Mouse (Mus musculus) MEL (cell line): ENCODE data around the gene Tank. TPM values are rescaled to one million over a fixed set of nuclear protein-coding genes. Genes with fewer than 3 reads are reported as not detected.

Experiments used
- DNase-seq: peaks from one replicate; pipeline ENCODE4 v3.0.0; 2011; ENCODE audit warnings: low read depth, low spot score
- H3K27ac ChIP-seq: 2 replicates; pipeline ENCODE4 v1.5.1; 2012; ENCODE audit warnings: low read depth, mild to moderate bottlenecking, control low read depth, low read length, moderate library complexity; ENCODE audit not compliant: control insufficient read depth
- H3K27me3 ChIP-seq, 2 experiments: fragments of 150-350 bp in 1 of 2; sonication (generic) in 1 of 2; 2 replicates each; pipeline ENCODE4 v1.6.1; 2012; ENCODE audit warnings: low read length in 2 of 2, mild to moderate bottlenecking in 2 of 2, improper control_type of control experiment in 1 of 2, moderate library complexity in 1 of 2; ENCODE audit not compliant: insufficient read depth in 2 of 2, control insufficient read depth in 1 of 2
- H3K36me3 ChIP-seq, 2 experiments: 2 replicates each; pipeline ENCODE4 v1.6.1; 2012 to 2014; ENCODE audit warnings: low read length in 2 of 2, improper control_type of control experiment in 1 of 2, inconsistent platforms in 1 of 2, mild to moderate bottlenecking in 1 of 2; ENCODE audit not compliant: insufficient read depth in 2 of 2, control insufficient read depth in 1 of 2
- H3K4me1 ChIP-seq, 2 experiments: fragments of 150-350 bp in 1 of 2; sonication (generic) in 1 of 2; 2 replicates each; pipeline ENCODE4 v1.6.1; 2012; ENCODE audit warnings: low read length in 2 of 2, improper control_type of control experiment in 1 of 2, mild to moderate bottlenecking in 1 of 2; ENCODE audit not compliant: insufficient read depth in 2 of 2, control insufficient read depth in 1 of 2
- H3K4me3 ChIP-seq, 2 experiments: fragments of 150-350 bp in 1 of 2; sonication (generic) in 1 of 2; 2 replicates each; pipeline ENCODE4 v1.5.1; 2012; ENCODE audit warnings: low read depth in 2 of 2, low read length in 2 of 2, mild to moderate bottlenecking in 2 of 2, moderate library complexity in 2 of 2, control low read depth in 1 of 2, improper control_type of control experiment in 1 of 2; ENCODE audit not compliant: control insufficient read depth in 1 of 2, insufficient read depth in 1 of 2
- H3K79me2 ChIP-seq: 2 replicates; pipeline ENCODE4 v1.6.1; 2012; ENCODE audit warnings: mild to moderate bottlenecking, low read length, moderate library complexity; ENCODE audit not compliant: control insufficient read depth, poor library complexity, insufficient read depth
- H3K9ac ChIP-seq: 2 replicates; pipeline ENCODE4 v1.6.1; 2012; ENCODE audit warnings: low read depth, mild to moderate bottlenecking, control low read depth, low read length, moderate library complexity; ENCODE audit not compliant: control insufficient read depth, poor library complexity, severe bottlenecking
- H3K9me3 ChIP-seq: fragments of 150-350 bp; sonication (generic); replicated peaks from 2 replicates; pipeline ENCODE4 v1.6.1; 2012; ENCODE audit warnings: mild to moderate bottlenecking, low read length, improper control_type of control experiment, moderate library complexity; ENCODE audit not compliant: insufficient read depth
- CHD2 ChIP-seq: IDR thresholded peaks from 2 replicates; pipeline ENCODE4 v1.6.1; 2011; ENCODE audit warnings: low read length, improper control_type of control experiment
- CTCF ChIP-seq, 3 experiments: IDR thresholded peaks in 2 of 3; conservative IDR thresholded peaks in 1 of 3; 2 replicates each; pipeline ENCODE4 v1.5.1; 2011 to 2012; ENCODE audit warnings: low read length in 3 of 3, low read depth in 2 of 3, mild to moderate bottlenecking in 2 of 3, improper control_type of control experiment in 1 of 3, inconsistent platforms in 1 of 3, mixed read lengths in 1 of 3, moderate library complexity in 1 of 3; ENCODE audit not compliant: control insufficient read depth in 1 of 3, insufficient read depth in 1 of 3, poor library complexity in 1 of 3, severe bottlenecking in 1 of 3
- E2F4 ChIP-seq: IDR thresholded peaks from 2 replicates; pipeline ENCODE4 v1.6.1; 2011; ENCODE audit warnings: low read depth, low read length, improper control_type of control experiment, borderline replicate concordance
- EP300 ChIP-seq, 2 experiments: IDR thresholded peaks; 2 replicates each; pipeline ENCODE4 v1.6.1; 2011; ENCODE audit warnings: improper control_type of control experiment in 2 of 2, low read length in 2 of 2, low read depth in 1 of 2, mild to moderate bottlenecking in 1 of 2
- GABPA ChIP-seq: IDR thresholded peaks from 2 replicates; pipeline ENCODE4 v1.6.1; 2012; ENCODE audit warnings: low read depth, mild to moderate bottlenecking, inconsistent platforms, low read length, improper control_type of control experiment, moderate library complexity
- GATA1 ChIP-seq: IDR thresholded peaks from 2 replicates; pipeline ENCODE4 v1.6.1; 2011; ENCODE audit warnings: low read depth, low read length, improper control_type of control experiment
- KAT2A ChIP-seq: conservative IDR thresholded peaks from 2 replicates; pipeline ENCODE4 v1.6.1; 2012; ENCODE audit warnings: low read depth, low read length, improper control_type of control experiment, inconsistent platforms
- MAFK ChIP-seq: IDR thresholded peaks from 2 replicates; pipeline ENCODE4 v1.6.1; 2011; ENCODE audit warnings: low read depth, mild to moderate bottlenecking, low read length, improper control_type of control experiment, borderline replicate concordance
- MAX ChIP-seq: IDR thresholded peaks from 2 replicates; pipeline ENCODE4 v1.6.1; 2011; ENCODE audit warnings: low read length, improper control_type of control experiment
- MEF2A ChIP-seq: IDR thresholded peaks from 2 replicates; pipeline ENCODE4 v1.6.1; 2014; ENCODE audit warnings: low read depth, mild to moderate bottlenecking, inconsistent platforms, low read length, improper control_type of control experiment; ENCODE audit not compliant: poor library complexity, insufficient replicate concordance, severe bottlenecking; ENCODE audit errors: extremely low read depth
- MXI1 ChIP-seq: IDR thresholded peaks from 2 replicates; pipeline ENCODE4 v1.6.1; 2011; ENCODE audit warnings: mild to moderate bottlenecking, low read depth, low read length, improper control_type of control experiment
- NELFE ChIP-seq: IDR thresholded peaks from 2 replicates; pipeline ENCODE4 v1.6.1; 2011; ENCODE audit warnings: low read depth, low read length, improper control_type of control experiment
- POLR2AphosphoS2 ChIP-seq: IDR thresholded peaks from 2 replicates; pipeline ENCODE4 v1.6.1; 2011; ENCODE audit warnings: low read length, improper control_type of control experiment
- POLR2AphosphoS5 ChIP-seq: IDR thresholded peaks from 2 replicates; pipeline ENCODE4 v1.6.1; 2012; ENCODE audit warnings: low read depth, borderline replicate concordance, mild to moderate bottlenecking, inconsistent platforms, low read length, moderate library complexity, mixed read lengths
- TBP ChIP-seq: IDR thresholded peaks from 2 replicates; pipeline ENCODE4 v1.8.0; 2011; ENCODE audit warnings: low read depth, low read length, improper control_type of control experiment
- UBTF ChIP-seq: IDR thresholded peaks from 2 replicates; pipeline ENCODE4 v1.6.1; 2012; ENCODE audit warnings: low read depth, mild to moderate bottlenecking, inconsistent platforms, low read length, improper control_type of control experiment, moderate library complexity, borderline replicate concordance; ENCODE audit not compliant: insufficient read depth
- USF2 ChIP-seq, 2 experiments: IDR thresholded peaks; 2 replicates each; pipeline ENCODE4 v1.6.1; 2011 to 2012; ENCODE audit warnings: improper control_type of control experiment in 2 of 2, low read length in 2 of 2, borderline replicate concordance in 1 of 2, inconsistent platforms in 1 of 2, low read depth in 1 of 2, mild to moderate bottlenecking in 1 of 2; ENCODE audit not compliant: insufficient read depth in 1 of 2
- ZKSCAN1 ChIP-seq: IDR thresholded peaks from 2 replicates; pipeline ENCODE4 v1.6.1; 2012; ENCODE audit warnings: low read depth, mild to moderate bottlenecking, inconsistent platforms, low read length, improper control_type of control experiment, moderate library complexity
- polyA plus RNA-seq, 2 experiments: library from polyadenylated mRNA; stranded (reverse) in 1 of 2; unstranded in 1 of 2; fragments of >175 nt in 1 of 2; fragments of >200 nt in 1 of 2; gene quantifications; 2 replicates each; pipeline versions ENCODE4 v1.2.1 to v1.2.4; 2012; ENCODE audit warnings: low replicate concordance in 2 of 2, low read depth in 1 of 2; ENCODE audit not compliant: insufficient read length in 2 of 2, insufficient read depth in 1 of 2, missing spikeins in 1 of 2
- total RNA-seq: library from RNA; depleted of rRNA; stranded (reverse); fragments of 300-350 nt; gene quantifications from 2 replicates; pipeline ENCODE4 v1.2.3, GENCODE M21; 2012

The Tank gene
- total and polyA plus RNA-seq, 3 experiments, result 27.0 to 96.7 (median 27.4) TPM

DNA sequence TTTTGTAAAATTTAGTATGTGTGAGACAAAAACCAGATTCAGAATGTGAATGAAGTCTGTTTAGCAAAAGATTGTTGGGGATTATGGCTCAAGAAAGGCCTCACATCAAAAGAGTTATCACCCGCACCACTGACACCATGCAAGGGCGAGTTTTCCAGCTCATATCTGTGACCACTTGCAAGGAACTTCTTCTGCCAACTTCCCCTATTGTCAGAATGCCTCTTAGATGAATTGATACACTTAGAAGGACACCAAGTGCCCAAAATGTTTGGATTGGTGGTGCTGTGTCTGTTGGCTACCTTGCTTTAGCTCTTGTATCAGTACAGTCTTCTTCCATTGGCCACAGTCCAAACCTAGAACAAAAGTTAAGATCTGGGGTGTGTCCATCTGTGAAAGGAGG lies 80.9 kb downstream of the Tank start:
- H3K4me3 ChIP-seq, result no peak overlapping the region
- H3K27me3 ChIP-seq, result no peaks in the 10 kb centered on the region
- peaks cover 1 to 14% of the 10 kb centered on the region in 2 experiments for H3K36me3 ChIP-seq
- DNase-seq, result peak; percentile 57
- no peaks in the 10 kb centered on the region for H3K9me3 ChIP-seq
- no peaks in the 10 kb centered on the region for H3K79me2 ChIP-seq
- H3K27ac ChIP-seq, result no peak overlapping the region
- H3K9ac ChIP-seq, result no peak overlapping the region
- TF ChIP-seq EP300 (IDR thresholded peaks at IDR 0.05; ENCODE audit: low read depth in 1 of 2, low read length in 2 of 2), result peak in 1 of 2 experiments; percentile 52; a peak in 1 of 4 replicates
- no peak for TF ChIP-seq GABPA
- no peak for TF ChIP-seq MAFK
- no peak for TF ChIP-seq ZKSCAN1
- no peak for TF ChIP-seq USF2 (IDR thresholded peaks at IDR 0.05; ENCODE audit: borderline replicate concordance in 1 of 2, insufficient read depth in 1 of 2, low read depth in 1 of 2, low read length in 2 of 2)
- TF ChIP-seq TBP, result peak; percentile 40; the same call in 1 of the 2 replicates
- TF ChIP-seq E2F4, result no peak
- TF ChIP-seq GATA1, result peak; percentile 30; the same call in 1 of the 2 replicates
- peaks cover 6 to 9% of the 10 kb centered on the region in 2 experiments for H3K4me1 ChIP-seq

DNA sequence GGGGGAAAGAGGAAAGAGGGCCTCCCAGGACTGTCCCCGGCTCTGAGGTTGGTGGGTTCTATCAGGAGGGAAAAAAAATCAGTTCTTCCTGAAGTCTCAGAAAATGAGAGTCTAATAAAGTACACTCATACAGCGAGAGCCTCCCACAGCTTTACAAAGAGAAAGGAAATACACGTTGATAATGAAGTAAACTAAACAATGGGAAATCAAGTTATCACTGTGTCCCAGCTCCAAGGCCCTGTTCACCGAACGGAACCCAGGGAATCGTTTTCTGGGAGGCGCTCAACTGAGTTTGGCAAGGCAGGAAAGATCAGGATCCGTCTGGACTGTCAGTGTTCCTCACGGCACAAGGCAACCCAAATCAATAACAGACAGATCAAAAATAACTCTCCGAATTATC lies 84.4 kb downstream of the Tank start:
- H3K9ac ChIP-seq, result no peak overlapping the region
- no peak overlapping the region for H3K4me3 ChIP-seq
- H3K27ac ChIP-seq, result no peak overlapping the region
- no peaks in the 10 kb centered on the region for H3K9me3 ChIP-seq
- H3K27me3 ChIP-seq, result no peaks in the 10 kb centered on the region
- peaks cover 6 to 9% of the 10 kb centered on the region in 2 experiments for H3K4me1 ChIP-seq
- peaks cover 0 to 14% of the 10 kb centered on the region in 2 experiments; a peak in 2 of 4 replicates for H3K36me3 ChIP-seq
- TF ChIP-seq MXI1 (no peak), KAT2A (no peak), CTCF (IDR thresholded peaks at IDR 0.05 in 2 of 3, conservative IDR thresholded peaks at IDR 0.05 in 1 of 3; ENCODE audit: control insufficient read depth in 1 of 3, insufficient read depth in 1 of 3, low read depth in 2 of 3, low read length in 3 of 3, poor library complexity in 1 of 3, severe bottlenecking in 1 of 3) (no peak), CHD2 (no peak), NELFE (no peak), UBTF (no peak), POLR2AphosphoS2 (no peak), MEF2A (no peak), POLR2AphosphoS5 (no peak), MAX (no peak)
- DNase-seq, result no peak
- no peaks in the 10 kb centered on the region for H3K79me2 ChIP-seq
